Mouse (Mus musculus) liver, embryonic 15.5 days (tissue): ENCODE results near the gene Olfr690. TPM values are rescaled to one million over a fixed set of nuclear protein-coding genes. Genes with fewer than 3 reads are reported as not detected.
A peak's percentile ranks its signal among the peaks of the same experiment; 100 is the strongest.
"Not testable (repeated sequence)": the region's sequence is repeated elsewhere in the genome, so short reads cannot be mapped to it uniquely, and the experiment has no call there.

ENCODE experiments used
- ATAC-seq: fragments of 200-750 bp; cut with Nextera tagmentation; 2 replicates; pipeline ENCODE4 v1.8.0; 2017; ENCODE audit warnings: moderate number of reproducible peaks, mild to moderate bottlenecking, moderate library complexity; ENCODE audit not compliant: insufficient read depth
- H3K27ac ChIP-seq: fragments of 300-500 bp; sonication (generic); replicated peaks from 2 replicates; pipeline ENCODE4 v1.5.1; 2015; ENCODE audit warnings: mild to moderate bottlenecking, inconsistent platforms
- H3K27me3 ChIP-seq: fragments of 300-500 bp; sonication (generic); 2 replicates; pipeline ENCODE4 v1.6.1; 2015; ENCODE audit warnings: mild to moderate bottlenecking, inconsistent platforms
- H3K36me3 ChIP-seq: fragments of 300-500 bp; sonication (generic); replicated peaks from 2 replicates; pipeline ENCODE4 v1.6.1; 2015; ENCODE audit warnings: moderate library complexity, mild to moderate bottlenecking, inconsistent platforms
- H3K4me1 ChIP-seq: fragments of 300-500 bp; sonication (generic); replicated peaks from 2 replicates; pipeline ENCODE4 v1.6.1; 2015; ENCODE audit warnings: inconsistent platforms
- H3K4me2 ChIP-seq: fragments of 300-500 bp; sonication (generic); 2 replicates; pipeline ENCODE4 v1.6.1; 2015; ENCODE audit warnings: moderate library complexity, mild to moderate bottlenecking, inconsistent platforms
- H3K4me3 ChIP-seq: fragments of 300-500 bp; sonication (generic); replicated peaks from 2 replicates; pipeline ENCODE4 v1.5.1; 2015; ENCODE audit warnings: mild to moderate bottlenecking, inconsistent platforms
- H3K9ac ChIP-seq: fragments of 300-500 bp; sonication (generic); 2 replicates; pipeline ENCODE4 v1.6.1; 2015; ENCODE audit warnings: moderate library complexity, mild to moderate bottlenecking, inconsistent platforms
- H3K9me3 ChIP-seq: fragments of 300-500 bp; sonication (generic); replicated peaks from 2 replicates; pipeline ENCODE4 v1.6.1; 2016; ENCODE audit warnings: inconsistent platforms
- WGBS: fragments of 180-500 bp; shearing (Covaris S2); methylation state at CpG from one replicate; pipeline ENCODE4 v1.1.7; 2015; ENCODE audit warnings: mixed read lengths; ENCODE audit not compliant: insufficient replicate concordance; 5-methylcytosine and 5-hydroxymethylcytosine counted together
- polyA plus RNA-seq: library from polyadenylated mRNA; unstranded; fragments of >200 nt; fragmentation: Nextera tagmentation; extraction: Ambion mirVana; gene quantifications from 2 replicates; pipeline ENCODE4 v1.2.1, GENCODE M21; 2015

Olfr690 gene
- not detected in 2 replicates for polyA plus RNA-seq

- no peaks in the 10 kb centered on the region for H3K27me3 ChIP-seq
- H3K4me2 ChIP-seq = no peak within 1 kb of the TSS
- no peak for ATAC-seq
- H3K9me3 ChIP-seq = no peaks in the 10 kb centered on the region
- H3K36me3 ChIP-seq = no peaks in the 10 kb centered on the region
- no peaks in the 10 kb centered on the region for H3K4me1 ChIP-seq
- no peak within 1 kb of the TSS for H3K4me3 ChIP-seq
- WGBS = 59% methylated on average over 1 of the region's 1 CpGs
- H3K9ac ChIP-seq = no peak within 1 kb of the TSS
- no peak within 1 kb of the TSS for H3K27ac ChIP-seq
Observed at GRCm38 (mm10) chr7:105334004-105334403, at the start of gene Olfr690. Gene Olfr690 (minus strand): TSS chr7:105334104.

GRCm38 (mm10) chr7:105380329-105380728 lies 46.4 kb upstream of the Olfr690 start:
- Histone ChIP-seq H3K4me2 (no peak overlapping the region), H3K4me3 (no peak overlapping the region), H3K9ac (no peak overlapping the region), H3K9me3 (no peaks in the 10 kb centered on the region), H3K27me3 (no peaks in the 10 kb centered on the region), H3K27ac (no peak overlapping the region), H3K36me3 (peaks cover 81% of the 10 kb centered on the region), H3K4me1 (no peaks in the 10 kb centered on the region)
- no peak for ATAC-seq
- WGBS = 69% methylated on average over 3 of the region's 3 CpGs

GRCm38 (mm10) chr7:105374866-105375265 lies 41.0 kb upstream of the Olfr690 start, which contains the start of gene Gm5901:
Gene Gm5901 (plus strand): TSS chr7:105375038.
- Histone ChIP-seq H3K27ac (no peak within 1 kb of the TSS), H3K9me3 (no peaks in the 10 kb centered on the region), H3K27me3 (no peaks in the 10 kb centered on the region), H3K36me3 (peaks cover 37% of the 10 kb centered on the region), H3K9ac (no peak within 1 kb of the TSS), H3K4me3 (no peak within 1 kb of the TSS), H3K4me2 (no peak within 1 kb of the TSS), H3K4me1 (peaks cover 3% of the 10 kb centered on the region; the same call in 1 of the 2 replicates)
- WGBS = 59% methylated on average over 1 of the region's 1 CpGs
- no peak for ATAC-seq

GRCm38 (mm10) chr7:105373976-105374375 lies 40.1 kb upstream of the Olfr690 start:
- peaks cover 28% of the 10 kb centered on the region for H3K36me3 ChIP-seq
- no peak overlapping the region for H3K4me3 ChIP-seq
- no peak for ATAC-seq
- H3K9me3 ChIP-seq = no peaks in the 10 kb centered on the region
- no peaks in the 10 kb centered on the region for H3K27me3 ChIP-seq
- H3K4me1 ChIP-seq = peaks cover 3% of the 10 kb centered on the region; the same call in 1 of the 2 replicates
- no peak overlapping the region for H3K9ac ChIP-seq
- 0 out of 2 replicates have a peak overlapping the region, but pooled peaks have one; percentile 19 for H3K27ac ChIP-seq
- no peak overlapping the region for H3K4me2 ChIP-seq
- 86% methylated on average over 3 of the region's 3 CpGs for WGBS

GRCm38 (mm10) chr7:105373509-105373908 lies 39.6 kb upstream of the Olfr690 start:
- Histone ChIP-seq H3K9me3 (no peaks in the 10 kb centered on the region), H3K36me3 (peaks cover 24% of the 10 kb centered on the region), H3K27ac (peak overlapping the region; percentile 19; the same call in 1 of the 2 replicates), H3K27me3 (no peaks in the 10 kb centered on the region), H3K9ac (no peak overlapping the region), H3K4me1 (peaks cover 3% of the 10 kb centered on the region; the same call in 1 of the 2 replicates), H3K4me3 (no peak overlapping the region), H3K4me2 (no peak overlapping the region)
- no peak; the same call in 1 of the 2 replicates for ATAC-seq
- 23% methylated on average over 4 of the region's 4 CpGs for whole genome bisulfite sequencing

- H3K36me3 ChIP-seq = peaks cover 18% of the 10 kb centered on the region; the same call in 1 of the 2 replicates
- H3K4me3 ChIP-seq = no peak overlapping the region
- 26% methylated on average over 1 of the region's 1 CpGs for WGBS
- H3K9ac ChIP-seq = no peak overlapping the region
- H3K4me1 ChIP-seq = peaks cover 3% of the 10 kb centered on the region; the same call in 1 of the 2 replicates
- no peak for ATAC-seq
- H3K27me3 ChIP-seq = no peaks in the 10 kb centered on the region
- H3K27ac ChIP-seq = no peak overlapping the region
- H3K4me2 ChIP-seq = no peak overlapping the region
- no peaks in the 10 kb centered on the region for H3K9me3 ChIP-seq
Observed at GRCm38 (mm10) chr7:105372912-105373311, 39.0 kb upstream of the Olfr690 start.

- Histone ChIP-seq H3K27ac (no peak overlapping the region), H3K27me3 (no peaks in the 10 kb centered on the region), H3K9me3 (no peaks in the 10 kb centered on the region), H3K4me1 (peaks cover 2% of the 10 kb centered on the region; the same call in 1 of the 2 replicates), H3K4me2 (no peak overlapping the region), H3K4me3 (no peak overlapping the region), H3K36me3 (0 out of 2 replicates have a peak, but pooled peaks cover 2% of the 10 kb centered on the region), H3K9ac (no peak overlapping the region)
- ATAC-seq = no peak
- 65% methylated on average over 4 of the region's 4 CpGs for WGBS
Observed at GRCm38 (mm10) chr7:105368521-105368920, 34.6 kb upstream of the Olfr690 start.

- no peak within 1 kb of the TSS for H3K4me2 ChIP-seq
- WGBS = 56% methylated on average over 1 of the region's 1 CpGs
- no peak for ATAC-seq
- no peaks in the 10 kb centered on the region for H3K4me1 ChIP-seq
- H3K4me3 ChIP-seq = no peak within 1 kb of the TSS
- H3K27ac ChIP-seq = no peak within 1 kb of the TSS
- H3K9me3 ChIP-seq = no peaks in the 10 kb centered on the region
- H3K36me3 ChIP-seq = 0 out of 2 replicates have a peak, but pooled peaks cover 2% of the 10 kb centered on the region
- H3K27me3 ChIP-seq = no peaks in the 10 kb centered on the region
- no peak within 1 kb of the TSS for H3K9ac ChIP-seq
Observed at GRCm38 (mm10) chr7:105367930-105368329, 34.0 kb upstream of the Olfr690 start, which contains the start of gene Olfr692. Gene Olfr692 (plus strand): TSS chr7:105368230.

- H3K4me1 ChIP-seq = no peaks in the 10 kb centered on the region
Observed at GRCm38 (mm10) chr7:105367268-105367667, 33.4 kb upstream of the Olfr690 start.

GRCm38 (mm10) chr7:105361713-105362112 lies 27.8 kb upstream of the Olfr690 start:
- H3K27me3 ChIP-seq = no peaks in the 10 kb centered on the region
- H3K4me3 ChIP-seq = no peak overlapping the region
- H3K9ac ChIP-seq = no peak overlapping the region
- no peaks in the 10 kb centered on the region for H3K4me1 ChIP-seq
- no peak for ATAC-seq
- 70% methylated on average over 2 of the region's 2 CpGs for WGBS
- H3K4me2 ChIP-seq = no peak overlapping the region
- no peak overlapping the region for H3K27ac ChIP-seq
- no peaks in the 10 kb centered on the region for H3K36me3 ChIP-seq
- no peaks in the 10 kb centered on the region for H3K9me3 ChIP-seq

More at GRCm38 (mm10) chr7:105367268-105367667, 33.4 kb upstream of the Olfr690 start:
- Histone ChIP-seq H3K9me3 (no peaks in the 10 kb centered on the region), H3K4me3 (no peak overlapping the region), H3K27ac (no peak overlapping the region), H3K36me3 (0 out of 2 replicates have a peak, but pooled peaks cover 2% of the 10 kb centered on the region), H3K9ac (no peak overlapping the region), H3K4me2 (no peak overlapping the region), H3K27me3 (no peaks in the 10 kb centered on the region)
- ATAC-seq = no peak
- 55% methylated on average over 5 of the region's 5 CpGs for WGBS

- H3K4me3 ChIP-seq, H3K4me1 ChIP-seq, H3K9ac ChIP-seq, H3K9me3 ChIP-seq, H3K36me3 ChIP-seq, H3K27ac ChIP-seq, H3K27me3 ChIP-seq, H3K4me2 ChIP-seq: not testable (repeated sequence)
- ATAC-seq = peak; percentile 86
- 78% methylated on average over 1 of the region's 2 CpGs for whole genome bisulfite sequencing
Observed at GRCm38 (mm10) chr7:105356487-105356886, 22.6 kb upstream of the Olfr690 start.

GRCm38 (mm10) chr7:105356064-105356463 lies 22.2 kb upstream of the Olfr690 start:
- H3K4me3 ChIP-seq, H3K4me1 ChIP-seq, H3K9ac ChIP-seq, H3K27me3 ChIP-seq, H3K4me2 ChIP-seq, H3K9me3 ChIP-seq, H3K36me3 ChIP-seq, H3K27ac ChIP-seq: not testable (repeated sequence)
- ATAC-seq = peak; percentile 58
- no CpG with 5 or more reads among the region's 5 CpGs for WGBS
